25 mouse cellular contexts compared by ENCODE assay signal in genomic region chr12:82961111-82961510, GRCm38 (mm10).
DNase-seq lines count a peak whose midpoint lies in the region; ATAC-seq and TF ChIP-seq lines count a peak whose summit lies in the region.
"Had no signal": no experiment of that assay in that cellular context is flagged by ENCODE, and none has a peak within 500 bp of the region (broad histone marks: within the 10 kb centered on the region; RNA-seq: fewer than 3 reads in every experiment).

No protein-coding gene starts in this region.

- no peak overlapping the region for H3K9ac ChIP-seq in forebrain, embryonic 15.5 days (replicated peaks)
- H3K9ac ChIP-seq in forebrain, postnatal 0 days, result no peak overlapping the region
- no peak overlapping the region for H3K9ac ChIP-seq in kidney, embryonic 15.5 days
- H3K9ac ChIP-seq in midbrain, embryonic 13.5 days (replicated peaks), result no peak overlapping the region
- H3K9ac ChIP-seq: embryonic facial prominence, embryonic 13.5 days; heart, embryonic 13.5 days; hindbrain, embryonic 15.5 days; liver, embryonic 13.5 days; lung, embryonic 14.5 days; midbrain, embryonic 15.5 days; neural tube, embryonic 12.5 days had no signal

- WGBS in forebrain, embryonic 15.5 days, result 80% methylated on average over 9 of the region's 9 CpGs
- WGBS in forebrain, postnatal 0 days, result 82% methylated on average over 9 of the region's 9 CpGs
- WGBS in kidney, embryonic 15.5 days, result 45% methylated on average over 9 of the region's 9 CpGs
- 80% methylated on average over 9 of the region's 9 CpGs for WGBS in midbrain, embryonic 13.5 days

- H3K4me1 ChIP-seq in forebrain, embryonic 15.5 days, result peaks cover 6% of the 10 kb centered on the region; the same call in 1 of the 2 replicates
- H3K4me1 ChIP-seq in forebrain, postnatal 0 days (ENCODE audit: insufficient read depth), result 0 out of 2 replicates have a peak, but pooled peaks cover 8% of the 10 kb centered on the region
- peaks cover 3% of the 10 kb centered on the region for H3K4me1 ChIP-seq in testis, adult 2 months (ENCODE audit: control insufficient read depth, insufficient read depth, low read length)
- peaks cover 22% of the 10 kb centered on the region for H3K4me1 ChIP-seq in kidney, embryonic 15.5 days
- H3K4me1 ChIP-seq in midbrain, embryonic 13.5 days (replicated peaks), result peaks cover 25% of the 10 kb centered on the region
- H3K4me1 ChIP-seq: liver, embryonic 13.5 days; neural tube, embryonic 12.5 days had no signal

- no peak for TF ChIP-seq CTCF in forebrain, postnatal 0 days (IDR thresholded peaks at IDR 0.05; ENCODE audit: low read depth)
- TF ChIP-seq CTCF in testis, adult 2 months (IDR thresholded peaks at IDR 0.05; ENCODE audit: control insufficient read depth, insufficient read depth, insufficient replicate concordance, low read depth, low read length), result no peak

- H3K9me3 ChIP-seq in forebrain, embryonic 15.5 days, result no peaks in the 10 kb centered on the region
- H3K9me3 ChIP-seq in forebrain, postnatal 0 days (ENCODE audit: low read length), result no peaks in the 10 kb centered on the region
- H3K9me3 ChIP-seq in kidney, embryonic 15.5 days (replicated peaks), result no peaks in the 10 kb centered on the region
- H3K9me3 ChIP-seq in midbrain, embryonic 13.5 days, result no peaks in the 10 kb centered on the region
- H3K9me3 ChIP-seq: embryonic facial prominence, embryonic 13.5 days; heart, embryonic 13.5 days; hindbrain, embryonic 15.5 days; liver, embryonic 13.5 days; midbrain, embryonic 15.5 days; neural tube, embryonic 12.5 days had no signal

- H3K27ac ChIP-seq in forebrain, embryonic 15.5 days (replicated peaks), result peak overlapping the region; percentile 75
- no peak overlapping the region for H3K27ac ChIP-seq in forebrain, postnatal 0 days (ENCODE audit: low read depth, low read length)
- no peak overlapping the region for H3K27ac ChIP-seq in testis, adult 2 months (ENCODE audit: control insufficient read depth, insufficient read depth, low read depth, low read length)
- no peak overlapping the region for H3K27ac ChIP-seq in kidney, embryonic 15.5 days
- H3K27ac ChIP-seq in midbrain, embryonic 13.5 days, result no peak overlapping the region
- H3K27ac ChIP-seq: embryonic facial prominence, embryonic 13.5 days; heart, embryonic 13.5 days; hindbrain, embryonic 15.5 days; left cerebral cortex, adult 2 months; liver, embryonic 13.5 days; midbrain, embryonic 15.5 days; neural tube, embryonic 12.5 days had no signal

- H3K36me3 ChIP-seq in forebrain, embryonic 15.5 days, result no peaks in the 10 kb centered on the region
- no peaks in the 10 kb centered on the region for H3K36me3 ChIP-seq in forebrain, postnatal 0 days (ENCODE audit: insufficient read depth)
- H3K36me3 ChIP-seq in testis, adult 2 months (ENCODE audit: control insufficient read depth, insufficient read depth, low read length), result no peaks in the 10 kb centered on the region
- H3K36me3 ChIP-seq in kidney, embryonic 15.5 days, result no peaks in the 10 kb centered on the region
- H3K36me3 ChIP-seq in midbrain, embryonic 13.5 days, result no peaks in the 10 kb centered on the region
- H3K36me3 ChIP-seq: embryonic facial prominence, embryonic 13.5 days; heart, embryonic 13.5 days; hindbrain, embryonic 15.5 days; liver, embryonic 13.5 days; midbrain, embryonic 15.5 days; neural tube, embryonic 12.5 days had no signal

- TF ChIP-seq POLR2A in testis, adult 2 months (IDR thresholded peaks at IDR 0.05; ENCODE audit: control insufficient read depth, low read depth, low read length), result no peak; the same call in 1 of the 2 replicates

- no peak for ATAC-seq in forebrain, embryonic 15.5 days (replicated peaks)
- ATAC-seq in forebrain, postnatal 0 days, result no peak
- no peak for ATAC-seq in kidney, embryonic 15.5 days (replicated peaks; ENCODE audit: low FRiP score)
- no peak for ATAC-seq in midbrain, embryonic 13.5 days
- ATAC-seq: intestine, embryonic 16.5 days; midbrain, embryonic 15.5 days had no signal

- no peak for DNase-seq in forebrain, postnatal 0 days
- DNase-seq in testis, postnatal 10 days (ENCODE audit: low spot score), result no peak
- peak; percentile 44 for DNase-seq in induced T-regulatory cell, adult 2 months (ENCODE audit: low read depth)
- DNase-seq in thymus, postnatal 36 days, result peak; percentile 63 to 77
- DNase-seq: adrenal gland, postnatal 14 days; cerebellum, adult 8-10 months; cerebellum, postnatal 36 days; embryo, embryonic 11 days; gastrocnemius, postnatal 10 days; kidney, adult 9 months; liver, embryonic 13.5 days; right cerebral cortex, postnatal 14 days had no signal

- no peak overlapping the region for H3K4me3 ChIP-seq in forebrain, embryonic 15.5 days
- H3K4me3 ChIP-seq in forebrain, postnatal 0 days (ENCODE audit: low read depth, low read length), result no peak overlapping the region
- peak overlapping the region; percentile 83 for H3K4me3 ChIP-seq in testis, adult 2 months (ENCODE audit: control insufficient read depth, low read depth, low read length)
- H3K4me3 ChIP-seq in kidney, embryonic 15.5 days (replicated peaks), result no peak overlapping the region
- H3K4me3 ChIP-seq in midbrain, embryonic 13.5 days (replicated peaks), result no peak overlapping the region
- H3K4me3 ChIP-seq: embryonic facial prominence, embryonic 13.5 days; heart, embryonic 13.5 days; hindbrain, embryonic 15.5 days; left cerebral cortex, adult 2 months; liver, embryonic 13.5 days; megakaryocyte, embryonic 14.5 days; midbrain, embryonic 15.5 days; neural tube, embryonic 12.5 days had no signal

- no peaks in the 10 kb centered on the region for H3K27me3 ChIP-seq in forebrain, embryonic 15.5 days
- H3K27me3 ChIP-seq in forebrain, postnatal 0 days (ENCODE audit: insufficient read depth, low read length), result no peaks in the 10 kb centered on the region
- H3K27me3 ChIP-seq in testis, adult 2 months (ENCODE audit: control insufficient read depth, insufficient read depth, low read length), result no peaks in the 10 kb centered on the region
- no peaks in the 10 kb centered on the region for H3K27me3 ChIP-seq in kidney, embryonic 15.5 days
- no peaks in the 10 kb centered on the region for H3K27me3 ChIP-seq in midbrain, embryonic 13.5 days
- H3K27me3 ChIP-seq: embryonic facial prominence, embryonic 13.5 days; heart, embryonic 13.5 days; hindbrain, embryonic 15.5 days; liver, embryonic 13.5 days; midbrain, embryonic 15.5 days; neural tube, embryonic 12.5 days had no signal

- H3K4me2 ChIP-seq in forebrain, embryonic 15.5 days (replicated peaks), result no peak overlapping the region
- H3K4me2 ChIP-seq in forebrain, postnatal 0 days (ENCODE audit: low read depth), result no peak overlapping the region
- no peak overlapping the region for H3K4me2 ChIP-seq in kidney, embryonic 15.5 days
- no peak overlapping the region for H3K4me2 ChIP-seq in midbrain, embryonic 13.5 days (replicated peaks)
- H3K4me2 ChIP-seq: embryonic facial prominence, embryonic 13.5 days; heart, embryonic 13.5 days; hindbrain, embryonic 15.5 days; liver, embryonic 13.5 days; lung, embryonic 14.5 days; midbrain, embryonic 15.5 days; neural tube, embryonic 12.5 days had no signal

Comparison
In these comparisons a context has a peak if more than half of its experiments do, and no peak if none do; other contexts are left out.
1. DNase-seq: peak in induced T-regulatory cell, adult 2 months (single experiment) and thymus, postnatal 36 days (2 of 2); none in forebrain, postnatal 0 days (single experiment) and testis, postnatal 10 days (single experiment).